Mouse (Mus musculus) C2C12 (cell line): Measurements from ENCODE around the gene St3gal3. TPM values are rescaled to one million over a fixed set of nuclear protein-coding genes. Genes with fewer than 3 reads are reported as not detected.

Experiments
- H3K27me3 ChIP-seq: one replicate; pipeline ENCODE4 v1.6.1; 2011; ENCODE audit not compliant: control insufficient read depth, insufficient read depth, insufficient read length
- H3K36me3 ChIP-seq: one replicate; pipeline ENCODE4 v1.6.1; 2011; ENCODE audit not compliant: control insufficient read depth, insufficient read depth
- H3K4me3 ChIP-seq: one replicate; pipeline ENCODE4 v1.5.1; 2011; ENCODE audit warnings: mild to moderate bottlenecking, control low read depth; ENCODE audit not compliant: poor library complexity, insufficient read depth, severe bottlenecking
- H3K79me2 ChIP-seq: one replicate; pipeline ENCODE4 v1.6.1; 2011; ENCODE audit not compliant: control insufficient read depth, insufficient read depth
- H3K79me3 ChIP-seq: one replicate; pipeline ENCODE4 v1.6.1; 2011; ENCODE audit warnings: low read depth, control low read depth
- H3ac ChIP-seq: one replicate; pipeline ENCODE3; 2011; ENCODE audit warnings: low read depth; ENCODE audit not compliant: control insufficient read depth, insufficient read length
- CEBPB ChIP-seq: IDR thresholded peaks from one replicate; pipeline ENCODE4 v1.6.1; 2011; ENCODE audit warnings: low read depth, mild to moderate bottlenecking, control low read depth, moderate library complexity
- CTCF ChIP-seq: IDR thresholded peaks from one replicate; pipeline ENCODE4 v1.5.1; 2011; ENCODE audit not compliant: control insufficient read depth, insufficient read depth, insufficient read length
- FOSL1 ChIP-seq: IDR thresholded peaks from one replicate; pipeline ENCODE4 v1.8.0; 2011; ENCODE audit warnings: mild to moderate bottlenecking, low read length; ENCODE audit not compliant: poor library complexity, insufficient read depth, severe bottlenecking
- MAX ChIP-seq: IDR thresholded peaks from one replicate; pipeline ENCODE4 v1.6.1; 2011; ENCODE audit warnings: mild to moderate bottlenecking, control low read depth
- MYOD1 ChIP-seq: IDR thresholded peaks from one replicate; pipeline ENCODE4 v1.6.1; 2011; ENCODE audit warnings: low read depth; ENCODE audit not compliant: control insufficient read depth, insufficient read length
- MYOG ChIP-seq: IDR thresholded peaks from one replicate; pipeline ENCODE4 v1.6.1; 2011; ENCODE audit not compliant: control insufficient read depth, insufficient read length; ENCODE audit errors: extremely low read depth
- USF1 ChIP-seq: IDR thresholded peaks from one replicate; pipeline ENCODE4 v1.6.1; 2011; ENCODE audit warnings: low read depth, mild to moderate bottlenecking, control low read depth, moderate library complexity
- polyA plus RNA-seq: library from polyadenylated mRNA; unstranded; fragments of >200 nt; fragmentation: generic; extraction: Trizol; gene quantifications from one replicate; pipeline ENCODE4 v1.2.1, GENCODE M21; 2012; ENCODE audit warnings: missing spikeins

St3gal3 gene
- polyA plus RNA-seq, 1 experiment, result 20.4 TPM

DNA sequence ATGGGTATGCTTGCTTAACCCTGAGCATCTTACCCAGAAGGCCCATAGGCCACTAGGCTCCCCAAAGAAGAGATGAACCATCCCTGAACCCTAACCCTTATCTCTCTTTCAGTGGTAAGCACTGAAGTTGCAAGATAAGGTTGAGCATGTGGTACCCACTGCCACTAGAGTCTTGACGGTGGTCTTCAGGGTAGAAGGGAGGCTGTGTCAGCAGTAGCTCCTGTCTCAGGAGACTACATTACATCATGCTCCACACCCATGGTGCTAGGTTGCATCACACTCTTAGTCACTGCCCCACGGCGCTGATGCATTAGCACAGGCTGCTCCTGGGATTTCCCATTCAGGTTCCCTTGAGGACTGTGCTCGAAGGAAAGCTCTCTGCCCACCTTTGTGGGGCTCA is 154.6 kb downstream of the St3gal3 start:
- no peaks in the 10 kb centered on the region for H3K36me3 ChIP-seq
- H3K27me3 ChIP-seq, result no peaks in the 10 kb centered on the region
- H3ac ChIP-seq, result no peak overlapping the region
- H3K79me3 ChIP-seq, result no peaks in the 10 kb centered on the region
- H3K79me2 ChIP-seq, result no peaks in the 10 kb centered on the region
- H3K4me3 ChIP-seq, result no peak overlapping the region
- no peak for TF ChIP-seq MYOG
- TF ChIP-seq MAX, result no peak
- TF ChIP-seq CEBPB, result peak; percentile 79

DNA sequence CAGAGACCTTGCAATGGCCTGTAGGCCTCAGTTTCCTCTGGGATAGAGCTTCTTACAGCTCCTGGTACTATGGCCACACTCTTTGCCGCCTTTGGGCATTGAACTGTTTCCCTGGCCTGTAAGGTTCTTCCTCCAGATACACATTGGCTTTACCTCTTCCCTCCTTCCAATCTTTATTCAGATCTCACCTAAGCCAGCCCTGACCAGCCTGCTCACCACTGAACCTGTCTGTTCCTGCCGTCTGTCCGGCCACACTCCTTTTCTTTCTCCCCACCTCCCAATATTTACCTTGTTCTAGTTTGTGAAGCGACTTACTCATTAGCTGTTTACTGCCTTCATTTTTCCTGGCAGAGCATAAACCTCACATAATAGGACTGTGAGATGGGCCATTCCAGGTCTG is 155.5 kb downstream of the St3gal3 start:
- no peak overlapping the region for H3K4me3 ChIP-seq
- no peaks in the 10 kb centered on the region for H3K79me2 ChIP-seq
- H3K79me3 ChIP-seq, result no peaks in the 10 kb centered on the region
- TF ChIP-seq MYOD1 (no peak), FOSL1 (no peak), CTCF (no peak), USF1 (no peak), MYOG (no peak), MAX (no peak), CEBPB (no peak)
- H3ac ChIP-seq, result no peak overlapping the region
- H3K36me3 ChIP-seq, result no peaks in the 10 kb centered on the region
- no peaks in the 10 kb centered on the region for H3K27me3 ChIP-seq

DNA sequence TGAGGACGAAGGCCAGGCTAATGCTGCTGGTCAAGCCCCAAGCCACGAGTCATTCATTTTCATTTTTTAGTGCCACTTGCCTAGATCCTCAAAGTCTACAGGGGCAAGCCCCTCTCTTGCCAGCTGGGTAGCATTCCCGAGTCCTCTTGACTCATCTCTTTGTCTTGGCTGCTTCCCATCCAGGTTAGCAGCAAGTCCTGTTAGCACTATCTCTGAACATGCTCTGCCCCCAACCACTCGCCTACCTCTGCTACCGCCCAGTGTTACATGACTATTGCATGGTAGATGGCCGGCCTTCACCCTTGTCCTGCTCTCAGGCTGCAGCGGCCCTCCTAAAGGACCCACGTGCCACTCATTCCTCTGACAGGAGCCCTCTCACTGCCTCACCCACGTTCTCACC is 156.4 kb downstream of the St3gal3 start:
- no peak overlapping the region for H3K4me3 ChIP-seq
- TF ChIP-seq MYOD1, result no peak
- TF ChIP-seq MAX, result no peak
- no peak for TF ChIP-seq USF1
- TF ChIP-seq FOSL1, result no peak
- TF ChIP-seq CTCF, result no peak
- no peak for TF ChIP-seq MYOG
- TF ChIP-seq CEBPB, result no peak
- H3K36me3 ChIP-seq, result no peaks in the 10 kb centered on the region
- H3K79me2 ChIP-seq, result no peaks in the 10 kb centered on the region
- no peak overlapping the region for H3ac ChIP-seq
- H3K27me3 ChIP-seq, result no peaks in the 10 kb centered on the region
- no peaks in the 10 kb centered on the region for H3K79me3 ChIP-seq

DNA sequence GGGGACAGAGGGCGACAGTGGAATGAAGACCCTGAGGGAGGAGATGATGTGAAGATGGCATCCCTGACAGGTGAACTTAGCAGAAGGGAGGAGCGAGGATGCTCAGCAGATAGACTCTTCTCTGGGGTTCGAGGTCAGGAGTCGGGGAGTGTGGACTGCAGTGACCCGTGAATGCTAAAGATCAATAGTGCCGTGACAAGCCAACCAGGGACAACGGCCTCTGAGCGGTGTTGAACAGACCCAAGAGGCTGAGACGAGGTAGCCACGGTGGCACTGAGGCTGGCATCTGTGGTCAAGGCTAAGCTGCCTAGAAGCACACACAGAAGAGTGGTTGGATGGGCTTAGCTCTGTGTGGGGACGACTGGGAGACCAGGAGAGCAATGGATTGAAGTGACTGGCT is 156.9 kb downstream of the St3gal3 start:
- peak overlapping the region; percentile 9 for H3ac ChIP-seq
- H3K36me3 ChIP-seq, result no peaks in the 10 kb centered on the region
- no peaks in the 10 kb centered on the region for H3K79me2 ChIP-seq
- H3K79me3 ChIP-seq, result no peaks in the 10 kb centered on the region
- TF ChIP-seq MYOG (no peak), FOSL1 (no peak), CEBPB (no peak)
- no peak overlapping the region for H3K4me3 ChIP-seq
- H3K27me3 ChIP-seq, result no peaks in the 10 kb centered on the region

DNA sequence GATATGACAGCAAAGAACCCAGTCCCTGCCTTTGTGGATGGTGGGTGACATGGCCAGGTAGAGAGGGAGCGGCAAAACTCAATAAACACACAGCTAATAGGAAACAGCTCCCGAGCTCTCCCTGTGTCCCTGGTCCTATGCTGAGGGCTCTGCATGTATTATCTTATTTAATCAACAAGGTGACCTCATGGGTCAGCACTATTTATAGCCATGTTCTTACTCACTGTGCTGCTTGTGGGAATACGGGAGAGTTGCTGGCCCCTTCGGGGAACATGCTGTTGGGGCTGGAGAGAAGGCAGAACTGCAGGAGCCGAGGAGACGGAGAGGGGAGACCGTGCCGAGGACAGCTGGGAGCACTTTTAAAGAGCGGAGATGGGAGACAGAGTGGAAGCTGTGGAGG is 157.3 kb downstream of the St3gal3 start:
- Histone ChIP-seq H3ac (no peak overlapping the region), H3K36me3 (no peaks in the 10 kb centered on the region), H3K4me3 (no peak overlapping the region), H3K27me3 (no peaks in the 10 kb centered on the region), H3K79me3 (no peaks in the 10 kb centered on the region), H3K79me2 (no peaks in the 10 kb centered on the region)
- TF ChIP-seq MYOG (no peak), USF1 (no peak), MAX (no peak), MYOD1 (no peak), CEBPB (no peak), CTCF (no peak), FOSL1 (no peak)

DNA sequence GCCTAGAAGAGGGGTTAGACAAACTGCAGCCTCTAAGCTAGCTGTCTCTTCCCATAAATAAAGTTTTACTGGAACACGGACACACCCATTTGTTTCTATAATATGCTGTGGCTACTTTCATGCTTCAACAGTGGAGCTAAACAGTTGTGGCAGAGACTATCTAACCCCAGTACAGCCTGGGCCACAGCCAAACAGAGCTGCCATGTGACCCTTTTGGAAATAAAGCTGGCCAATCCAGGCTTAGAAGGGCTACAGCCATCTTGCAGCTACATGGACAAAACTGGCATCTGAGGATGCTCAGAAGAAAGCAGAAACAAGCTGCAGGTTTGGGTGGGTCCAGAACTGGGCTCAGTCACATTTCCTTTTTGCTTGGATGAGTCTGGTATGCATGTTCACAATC is 158.9 kb downstream of the St3gal3 start:
- no peak overlapping the region for H3ac ChIP-seq
- H3K36me3 ChIP-seq, result no peaks in the 10 kb centered on the region
- no peaks in the 10 kb centered on the region for H3K79me2 ChIP-seq
- H3K27me3 ChIP-seq, result no peaks in the 10 kb centered on the region
- no peak overlapping the region for H3K4me3 ChIP-seq
- no peaks in the 10 kb centered on the region for H3K79me3 ChIP-seq
- TF ChIP-seq MYOD1 (no peak), USF1 (peak; percentile 61), CEBPB (no peak)
